Mouse (Mus musculus): ENCODE measurements around the gene Anapc13.

DNA sequence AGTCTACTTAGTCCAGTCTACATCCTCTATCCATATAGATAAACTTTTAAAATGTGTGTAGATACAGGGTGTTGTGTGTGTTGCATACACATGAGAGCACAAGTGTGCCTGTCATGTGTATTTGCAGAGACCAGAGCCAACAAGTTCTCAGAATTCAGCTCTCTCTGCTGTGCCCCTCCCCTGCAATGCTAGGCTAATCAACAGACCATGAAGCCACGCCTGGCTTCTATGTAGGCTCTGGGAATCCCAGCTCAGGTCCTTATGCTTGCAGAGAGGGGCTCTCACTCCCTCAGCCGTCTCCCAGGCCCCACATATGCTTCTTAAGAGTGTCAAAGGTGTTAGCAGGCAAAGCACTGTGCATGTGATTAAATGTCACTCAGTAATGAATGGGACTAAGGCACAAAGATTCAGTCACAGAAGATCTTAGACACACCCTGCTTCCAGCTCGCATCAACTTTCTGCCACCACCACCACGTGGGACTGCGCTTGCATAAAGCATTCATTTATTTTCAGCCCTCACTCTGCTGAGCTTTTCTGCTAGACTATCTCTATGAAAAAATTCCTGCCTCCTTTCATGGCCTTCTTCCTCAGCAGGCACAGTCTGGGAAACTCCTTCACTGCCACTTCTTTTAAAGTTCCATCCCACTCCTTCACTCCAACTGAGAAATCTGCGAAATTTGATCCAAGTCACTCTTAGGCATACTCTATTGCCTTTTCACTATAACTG is 31.3 kb upstream of the Anapc13 start:
- no peak for TF ChIP-seq EP300 (IDR thresholded peaks at IDR 0.05; ENCODE audit: low read depth)
- TF ChIP-seq CTCF (IDR thresholded peaks at IDR 0.05; ENCODE audit: low read depth): no peak

Measured in heart, postnatal 0 days (tissue).